Mouse (Mus musculus) left cerebral cortex, postnatal 10 days (tissue): ENCODE measurements around the gene Rac3. TPM values are rescaled to one million over a fixed set of nuclear protein-coding genes. Genes with fewer than 3 reads are reported as not detected.
A peak's percentile ranks its signal among the peaks of the same experiment; 100 is the strongest.
"Not testable (repeated sequence)": the region's sequence is repeated elsewhere in the genome, so short reads cannot be mapped to it uniquely, and the experiment has no call there.

Experiments
- DNase-seq, 2 experiments: peaks; one replicate each; pipeline ENCODE4 v3.0.0; 2021 to 2022; ENCODE audit warnings: low spot score in 2 of 2, mixed read lengths in 1 of 2; ENCODE audit errors: extremely low spot score in 1 of 2
- intact Hi-C: fragments of 180-260 bp; cut with DNase I; formaldehyde crosslinking; loops from one replicate; pipeline ENCODE4 v1.15.1; 2025
- total RNA-seq, 2 experiments: library from RNA; stranded (reverse); gene quantifications; 2 replicates each; pipeline ENCODE4 v1.2.3; 2021

Rac3 gene
- 100 to 1,000 TPM; 265 to 293 TPM for total RNA-seq

- DNase-seq: peak; percentile 51 to 88
- intact Hi-C loops: loop anchor here (2.0 kb wide), 1 partner anchor 55 kb away; no protein-coding TSS in a partner anchor
Measured at GRCm38 (mm10) chr11:120721124-120722066, at the start of gene Rac3. TSS of gene Rac3 (plus strand) at chr11:120721470.

- DNase-seq: peak; percentile 87 to 98
- intact Hi-C loops: no loop called here
Measured at GRCm38 (mm10) chr11:120672687-120673593, 48.3 kb upstream of the Rac3 start, which contains the start of gene Aspscr1. TSS of gene Aspscr1 (plus strand) at chr11:120672973.

- no peak for DNase-seq
- intact Hi-C loops: no loop called here
Measured at GRCm38 (mm10) chr11:120673594-120674122, 47.6 kb upstream of the Rac3 start.

- intact Hi-C loops, DNase-seq: not testable (repeated sequence)
Measured at GRCm38 (mm10) chr11:120675875-120676274, 45.4 kb upstream of the Rac3 start.

GRCm38 (mm10) chr11:120676951-120677350, 44.3 kb upstream of the Rac3 start:
- no peak for DNase-seq
- intact Hi-C loops: no loop called here

- no peak for DNase-seq
- intact Hi-C loops: no loop called here
Measured at GRCm38 (mm10) chr11:120679909-120680308, 41.4 kb upstream of the Rac3 start.

GRCm38 (mm10) chr11:120682683-120683082, 38.6 kb upstream of the Rac3 start:
- no peak for DNase-seq
- intact Hi-C loops: no loop called here

- DNase-seq: no peak
- intact Hi-C loops: no loop called here
Measured at GRCm38 (mm10) chr11:120683536-120683935, 37.7 kb upstream of the Rac3 start.

- DNase-seq: no peak
- intact Hi-C loops: no loop called here
Measured at GRCm38 (mm10) chr11:120684086-120684485, 37.2 kb upstream of the Rac3 start.

GRCm38 (mm10) chr11:120684660-120685059, 36.6 kb upstream of the Rac3 start:
- intact Hi-C loops: no loop called here
- no peak for DNase-seq

GRCm38 (mm10) chr11:120686650-120687272, 34.5 kb upstream of the Rac3 start:
- intact Hi-C loops: no loop called here
- peak in 1 of 2 experiments; percentile 87 for DNase-seq

GRCm38 (mm10) chr11:120689365-120689764, 31.9 kb upstream of the Rac3 start:
- intact Hi-C loops: no loop called here
- no peak for DNase-seq

- peak in 1 of 2 experiments; percentile 74 for DNase-seq
Measured at GRCm38 (mm10) chr11:120692471-120693011, 28.7 kb upstream of the Rac3 start.

GRCm38 (mm10) chr11:120693461-120693860, 27.8 kb upstream of the Rac3 start:
- intact Hi-C loops: no loop called here
- no peak for DNase-seq

More at GRCm38 (mm10) chr11:120692471-120693011, 28.7 kb upstream of the Rac3 start:
- intact Hi-C loops: no loop called here

- DNase-seq: peak in 1 of 2 experiments; percentile 82
- intact Hi-C loops: no loop called here
Measured at GRCm38 (mm10) chr11:120695184-120695583, 26.1 kb upstream of the Rac3 start.

- intact Hi-C loops: no loop called here
- peak in 1 of 2 experiments; percentile 85 for DNase-seq
Measured at GRCm38 (mm10) chr11:120695641-120696040, 25.6 kb upstream of the Rac3 start.

GRCm38 (mm10) chr11:120696568-120696967, 24.7 kb upstream of the Rac3 start:
- DNase-seq: no peak
- intact Hi-C loops: no loop called here

- intact Hi-C loops: no loop called here
- DNase-seq: no peak
Measured at GRCm38 (mm10) chr11:120697741-120698140, 23.5 kb upstream of the Rac3 start.
